Mouse (Mus musculus) CH12.LX (cell line): ENCODE data around the gene Sav1.

Experiments used
- BHLHE40 ChIP-seq: IDR thresholded peaks from 2 replicates; pipeline ENCODE4 v1.6.1; 2011; ENCODE audit warnings: mild to moderate bottlenecking, low read depth, low read length, improper control_type of control experiment
- CTCF ChIP-seq, 2 experiments: IDR thresholded peaks in 1 of 2; conservative IDR thresholded peaks in 1 of 2; 2 replicates each; pipeline ENCODE4 v1.5.1; 2011 to 2012; ENCODE audit warnings: low read depth in 2 of 2, low read length in 2 of 2, improper control_type of control experiment in 1 of 2, inconsistent platforms in 1 of 2, mild to moderate bottlenecking in 1 of 2, moderate library complexity in 1 of 2
- USF1 ChIP-seq: IDR thresholded peaks from 2 replicates; pipeline ENCODE4 v1.6.1; 2014; ENCODE audit warnings: low read depth, mild to moderate bottlenecking, inconsistent platforms, low read length, improper control_type of control experiment

DNA sequence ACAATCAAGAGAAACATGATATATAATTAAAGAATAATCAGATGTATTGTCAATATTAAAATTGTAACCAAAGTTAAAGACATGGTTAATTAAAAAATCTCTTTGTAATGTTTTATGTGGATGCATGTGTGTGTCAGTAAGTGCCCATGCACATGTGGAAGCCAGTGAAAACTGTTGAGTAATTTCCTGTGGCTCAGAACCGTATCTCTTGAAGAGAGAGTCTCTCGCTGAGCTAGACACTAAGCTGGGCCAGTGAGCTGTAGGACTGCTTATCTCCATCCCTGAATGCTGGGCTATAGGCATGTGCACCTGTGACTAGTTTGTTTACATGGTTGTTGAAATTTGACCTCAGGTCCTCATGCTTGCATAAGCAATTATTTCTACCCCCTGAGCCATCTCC is 29.4 kb downstream of the Sav1 start:
- no peak for TF ChIP-seq BHLHE40
- no peak for TF ChIP-seq CTCF (conservative IDR thresholded peaks at IDR 0.05 in 1 of 2, IDR thresholded peaks at IDR 0.05 in 1 of 2; ENCODE audit: low read depth in 2 of 2, low read length in 2 of 2)
- no peak for TF ChIP-seq USF1
